Mouse (Mus musculus) midbrain, embryonic 13.5 days (tissue): ENCODE measurements around the gene Ccr1. TPM values are rescaled to one million over a fixed set of nuclear protein-coding genes. Genes with fewer than 3 reads are reported as not detected.

ENCODE experiments used
- ATAC-seq: fragments of 200-750 bp; cut with Nextera tagmentation; 2 replicates; pipeline ENCODE4 v1.8.0; 2017; ENCODE audit warnings: mild to moderate bottlenecking, moderate TSS enrichment, moderate library complexity
- H3K27ac ChIP-seq: fragments of 300-500 bp; sonication (generic); 2 replicates; pipeline ENCODE4 v1.5.1; 2015; ENCODE audit warnings: inconsistent platforms, mild to moderate bottlenecking, moderate library complexity
- H3K27me3 ChIP-seq: fragments of 300-500 bp; sonication (generic); 2 replicates; pipeline ENCODE4 v1.6.1; 2015; ENCODE audit warnings: mild to moderate bottlenecking, inconsistent platforms
- H3K36me3 ChIP-seq: fragments of 300-500 bp; sonication (generic); 2 replicates; pipeline ENCODE4 v1.6.1; 2015; ENCODE audit warnings: mild to moderate bottlenecking, inconsistent platforms
- H3K4me1 ChIP-seq: fragments of 300-500 bp; sonication (generic); replicated peaks from 2 replicates; pipeline ENCODE4 v1.6.1; 2015; ENCODE audit warnings: inconsistent platforms
- H3K4me2 ChIP-seq: fragments of 300-500 bp; sonication (generic); replicated peaks from 2 replicates; pipeline ENCODE4 v1.6.1; 2015; ENCODE audit warnings: moderate library complexity, mild to moderate bottlenecking, inconsistent platforms
- H3K4me3 ChIP-seq: fragments of 300-500 bp; sonication (generic); replicated peaks from 2 replicates; pipeline ENCODE4 v1.5.1; 2015; ENCODE audit warnings: mild to moderate bottlenecking, inconsistent platforms
- H3K9ac ChIP-seq: fragments of 300-500 bp; sonication (generic); replicated peaks from 2 replicates; pipeline ENCODE4 v1.6.1; 2015; ENCODE audit warnings: mild to moderate bottlenecking, inconsistent platforms
- H3K9me3 ChIP-seq: fragments of 300-500 bp; sonication (generic); 2 replicates; pipeline ENCODE4 v1.6.1; 2016; ENCODE audit warnings: mild to moderate bottlenecking, inconsistent platforms
- WGBS: fragments of 180-500 bp; shearing (Covaris S2); methylation state at CpG from one replicate; pipeline ENCODE4 v1.1.7; 2015; 5-methylcytosine and 5-hydroxymethylcytosine counted together
- polyA plus RNA-seq: library from polyadenylated mRNA; unstranded; fragments of >200 nt; fragmentation: Nextera tagmentation; extraction: Ambion mirVana; gene quantifications from 2 replicates; pipeline ENCODE4 v1.2.1, GENCODE M21; 2015

Ccr1 gene
- polyA plus RNA-seq, result 0.66 and 0.73 TPM in 2 replicates

- H3K36me3 ChIP-seq, result no peaks in the 10 kb centered on the region
- no peak for ATAC-seq
- no peak within 1 kb of the TSS for H3K4me2 ChIP-seq
- no peaks in the 10 kb centered on the region for H3K9me3 ChIP-seq
- H3K27ac ChIP-seq, result no peak within 1 kb of the TSS
- H3K9ac ChIP-seq, result no peak within 1 kb of the TSS
- H3K4me1 ChIP-seq, result no peaks in the 10 kb centered on the region
- 83% methylated on average over 1 of the region's 1 CpGs for WGBS
- H3K4me3 ChIP-seq, result no peak within 1 kb of the TSS
- no peaks in the 10 kb centered on the region for H3K27me3 ChIP-seq
These were observed at the start of gene Ccr1 for GRCm38 (mm10) chr9:123968290-123968912. Gene Ccr1 (minus strand): TSS chr9:123968692.

GRCm38 (mm10) chr9:124016048-124016447 lies 47.6 kb upstream of the Ccr1 start:
- Histone ChIP-seq H3K36me3 (no peaks in the 10 kb centered on the region), H3K9me3 (no peaks in the 10 kb centered on the region), H3K9ac (no peak overlapping the region), H3K4me3 (no peak overlapping the region), H3K27me3 (no peaks in the 10 kb centered on the region), H3K27ac (no peak overlapping the region), H3K4me2 (no peak overlapping the region), H3K4me1 (no peaks in the 10 kb centered on the region)
- no peak for ATAC-seq
- WGBS, result 76% methylated on average over 2 of the region's 2 CpGs

GRCm38 (mm10) chr9:124014985-124015652 lies 46.6 kb upstream of the Ccr1 start:
- ATAC-seq, result no peak
- H3K9me3 ChIP-seq, result no peaks in the 10 kb centered on the region
- no peaks in the 10 kb centered on the region for H3K4me1 ChIP-seq
- H3K4me3 ChIP-seq, result no peak overlapping the region
- no peak overlapping the region for H3K4me2 ChIP-seq
- H3K36me3 ChIP-seq, result no peaks in the 10 kb centered on the region
- whole genome bisulfite sequencing, result 87% methylated on average over 2 of the region's 2 CpGs
- no peak overlapping the region for H3K27ac ChIP-seq
- no peaks in the 10 kb centered on the region for H3K27me3 ChIP-seq
- H3K9ac ChIP-seq, result no peak overlapping the region

GRCm38 (mm10) chr9:124013270-124013669 lies 44.8 kb upstream of the Ccr1 start:
- H3K27me3 ChIP-seq, result no peaks in the 10 kb centered on the region
- no peak overlapping the region for H3K9ac ChIP-seq
- H3K4me1 ChIP-seq, result no peaks in the 10 kb centered on the region
- no peaks in the 10 kb centered on the region for H3K36me3 ChIP-seq
- H3K4me3 ChIP-seq, result no peak overlapping the region
- WGBS, result 91% methylated on average over 3 of the region's 3 CpGs
- H3K9me3 ChIP-seq, result no peaks in the 10 kb centered on the region
- no peak overlapping the region for H3K4me2 ChIP-seq
- no peak for ATAC-seq
- no peak overlapping the region for H3K27ac ChIP-seq

- WGBS, result 84% methylated on average over 2 of the region's 2 CpGs
- H3K36me3 ChIP-seq, result no peaks in the 10 kb centered on the region
- no peak overlapping the region for H3K27ac ChIP-seq
- H3K9me3 ChIP-seq, result no peaks in the 10 kb centered on the region
- no peaks in the 10 kb centered on the region for H3K4me1 ChIP-seq
- no peaks in the 10 kb centered on the region for H3K27me3 ChIP-seq
- no peak overlapping the region for H3K4me2 ChIP-seq
- no peak overlapping the region for H3K4me3 ChIP-seq
- H3K9ac ChIP-seq, result no peak overlapping the region
- ATAC-seq, result no peak
These were observed 44.2 kb upstream of the Ccr1 start for GRCm38 (mm10) chr9:124012691-124013090.

- WGBS, result 93% methylated on average over 2 of the region's 2 CpGs
- ATAC-seq, result no peak
- Histone ChIP-seq H3K27me3 (no peaks in the 10 kb centered on the region), H3K4me1 (no peaks in the 10 kb centered on the region), H3K4me2 (no peak overlapping the region), H3K4me3 (no peak overlapping the region), H3K9me3 (no peaks in the 10 kb centered on the region), H3K27ac (no peak overlapping the region), H3K9ac (no peak overlapping the region), H3K36me3 (no peaks in the 10 kb centered on the region)
These were observed 31.3 kb upstream of the Ccr1 start for GRCm38 (mm10) chr9:123999784-124000183.

- Histone ChIP-seq H3K27ac (no peak overlapping the region), H3K27me3 (no peaks in the 10 kb centered on the region)
- ATAC-seq, result no peak
These were observed 29.2 kb upstream of the Ccr1 start for GRCm38 (mm10) chr9:123997719-123998118.

GRCm38 (mm10) chr9:123991312-123991906 lies 22.9 kb upstream of the Ccr1 start:
- no peaks in the 10 kb centered on the region for H3K36me3 ChIP-seq
- no peaks in the 10 kb centered on the region for H3K4me1 ChIP-seq
- H3K27ac ChIP-seq, result no peak overlapping the region
- no peak for ATAC-seq
- H3K9me3 ChIP-seq, result no peaks in the 10 kb centered on the region
- no peak overlapping the region for H3K4me3 ChIP-seq
- WGBS, result 53% methylated on average over 1 of the region's 1 CpGs
- H3K9ac ChIP-seq, result no peak overlapping the region
- H3K4me2 ChIP-seq, result no peak overlapping the region
- H3K27me3 ChIP-seq, result no peaks in the 10 kb centered on the region

More at GRCm38 (mm10) chr9:123997719-123998118, 29.2 kb upstream of the Ccr1 start:
- Histone ChIP-seq H3K9me3 (no peaks in the 10 kb centered on the region), H3K4me1 (no peaks in the 10 kb centered on the region), H3K4me2 (no peak overlapping the region), H3K4me3 (no peak overlapping the region), H3K36me3 (no peaks in the 10 kb centered on the region), H3K9ac (no peak overlapping the region)
- 80% methylated on average over 3 of the region's 3 CpGs for WGBS

- 85% methylated on average over 3 of the region's 3 CpGs for WGBS
- no peak overlapping the region for H3K4me3 ChIP-seq
- H3K9me3 ChIP-seq, result no peaks in the 10 kb centered on the region
- no peak overlapping the region for H3K4me2 ChIP-seq
- ATAC-seq, result no peak
- no peak overlapping the region for H3K9ac ChIP-seq
- H3K4me1 ChIP-seq, result no peaks in the 10 kb centered on the region
- H3K36me3 ChIP-seq, result no peaks in the 10 kb centered on the region
- no peak overlapping the region for H3K27ac ChIP-seq
- H3K27me3 ChIP-seq, result no peaks in the 10 kb centered on the region
These were observed 21.2 kb upstream of the Ccr1 start for GRCm38 (mm10) chr9:123989671-123990070.

- no peaks in the 10 kb centered on the region for H3K27me3 ChIP-seq
- no peaks in the 10 kb centered on the region for H3K36me3 ChIP-seq
- no peak overlapping the region for H3K4me2 ChIP-seq
- no peak for ATAC-seq
- 90% methylated on average over 2 of the region's 2 CpGs for WGBS
- H3K27ac ChIP-seq, result no peak overlapping the region
- no peak overlapping the region for H3K4me3 ChIP-seq
- H3K9me3 ChIP-seq, result no peaks in the 10 kb centered on the region
- H3K9ac ChIP-seq, result no peak overlapping the region
- no peaks in the 10 kb centered on the region for H3K4me1 ChIP-seq
These were observed 17.7 kb upstream of the Ccr1 start for GRCm38 (mm10) chr9:123986217-123986616.

- H3K9ac ChIP-seq, result no peak overlapping the region
- H3K4me3 ChIP-seq, result no peak overlapping the region
- H3K4me1 ChIP-seq, result no peaks in the 10 kb centered on the region
- no peaks in the 10 kb centered on the region for H3K27me3 ChIP-seq
- H3K27ac ChIP-seq, result no peak overlapping the region
- no peak for ATAC-seq
- no peaks in the 10 kb centered on the region for H3K9me3 ChIP-seq
- no peaks in the 10 kb centered on the region for H3K36me3 ChIP-seq
- H3K4me2 ChIP-seq, result no peak overlapping the region
These were observed 16.5 kb upstream of the Ccr1 start for GRCm38 (mm10) chr9:123984943-123985342.

GRCm38 (mm10) chr9:123982720-123983119 lies 14.2 kb upstream of the Ccr1 start:
- H3K27ac ChIP-seq, result no peak overlapping the region
- 87% methylated on average over 1 of the region's 1 CpGs for WGBS

More at GRCm38 (mm10) chr9:123982720-123983119, 14.2 kb upstream of the Ccr1 start:
- Histone ChIP-seq H3K4me3 (no peak overlapping the region), H3K27me3 (no peaks in the 10 kb centered on the region), H3K36me3 (no peaks in the 10 kb centered on the region), H3K9ac (no peak overlapping the region), H3K9me3 (no peaks in the 10 kb centered on the region), H3K4me1 (no peaks in the 10 kb centered on the region), H3K4me2 (no peak overlapping the region)
- no peak for ATAC-seq
